Mouse (Mus musculus) layer of hippocampus, postnatal 10 days (tissue): ENCODE data around the gene Lats2. TPM values are rescaled to one million over a fixed set of nuclear protein-coding genes. Genes with fewer than 3 reads are reported as not detected.

Experiments
- DNase-seq, 2 experiments: peaks; one replicate each; pipeline ENCODE4 v3.0.0; 2021; ENCODE audit warnings: low spot score in 2 of 2
- microRNA-seq, 2 experiments: library from miRNA; unstranded; fragments of <30 nt; microRNA quantifications; one replicate each; pipeline ENCODE4 v1.2.0; 2021
- total RNA-seq, 2 experiments: library from RNA; stranded (reverse); gene quantifications; 2 replicates each; pipeline ENCODE4 v1.2.3; 2021

The Lats2 gene
- total RNA-seq, 2 experiments from 2014 or later, result 20.7 to 25.5 TPM

DNA sequence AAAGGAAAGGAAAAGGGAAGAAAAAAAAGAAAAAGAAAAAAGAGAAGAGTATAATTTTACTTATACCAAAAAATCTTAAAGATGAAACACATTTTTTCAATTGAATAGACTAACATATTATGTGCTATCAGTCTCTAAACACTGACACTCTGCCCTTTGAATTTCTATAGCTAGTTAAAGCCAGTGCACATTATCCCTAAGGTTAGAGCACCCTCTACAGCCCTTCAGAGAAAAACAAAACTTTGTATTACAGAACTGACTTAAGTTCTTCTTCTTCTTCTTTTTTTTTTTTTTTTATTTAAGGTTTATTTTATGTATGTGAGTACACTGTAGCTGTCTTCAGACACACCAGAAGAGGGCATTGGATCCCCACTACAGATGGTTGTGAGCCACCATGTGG lies 108.7 kb downstream of the Lats2 start:
- no peak for DNase-seq

DNA sequence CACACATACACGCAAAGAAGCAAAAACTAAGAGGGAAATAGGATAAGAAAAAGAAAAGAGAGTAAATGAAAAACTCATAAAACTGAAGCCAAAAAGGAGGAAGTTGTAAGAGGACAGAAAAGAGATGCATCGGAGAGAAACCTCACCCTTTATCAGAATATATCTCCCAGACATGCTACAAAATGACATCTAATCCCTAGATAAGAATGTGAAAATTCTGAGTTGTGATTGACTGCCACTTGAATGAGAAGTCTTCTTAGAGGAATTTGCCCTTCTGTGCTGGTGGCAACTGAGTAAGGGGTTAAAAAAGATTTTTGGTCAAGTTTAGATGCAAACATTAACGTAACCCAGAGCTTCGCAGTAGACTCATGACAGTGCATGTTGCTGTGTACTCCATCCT lies 112.0 kb downstream of the Lats2 start:
- no peak for DNase-seq

Small RNA genes within 50 kb of the gene (microRNA-seq; reads per million reads assigned to microRNA genes)
- 1.6 to 1.8 reads per million in 2 experiments for gene Mir3077

Other genes starting within 250 kb of the Lats2 start
- 10 to 100 TPM; 12.6 to 13.0 TPM for gene Il17d, start 233.6 kb downstream of the Lats2 start, total RNA-seq
- gene Eef1akmt1, start 186.8 kb downstream of the Lats2 start, total RNA-seq, result 10 to 100 TPM; 27.7 to 35.0 TPM
- 10 to 100 TPM; 15.2 to 15.5 TPM for gene Xpo4, start 93.0 kb downstream of the Lats2 start, total RNA-seq
- gene Gm49361, start 12.3 kb downstream of the Lats2 start, total RNA-seq, result not detected
- 10 to 100 TPM; 23.2 to 42.1 TPM for gene Sap18, start 39.8 kb upstream of the Lats2 start, total RNA-seq
- 1 to 10 TPM; 2.1 to 3.2 TPM for gene Ska3, start 67.8 kb upstream of the Lats2 start, total RNA-seq
- 10 to 100 TPM; 83.5 to 88.0 TPM for gene Mrpl57, start 67.8 kb upstream of the Lats2 start, total RNA-seq
- gene Zdhhc20, start 131.9 kb upstream of the Lats2 start, total RNA-seq, result 10 to 100 TPM; 29.2 to 31.3 TPM
- gene Micu2, start 240.9 kb upstream of the Lats2 start, total RNA-seq, result 10 to 100 TPM; 33.5 to 34.4 TPM